Mouse (Mus musculus) T-helper 17 cell (primary cell): ENCODE data around the gene Uqcc2.

Experiments
- in situ Hi-C, 2 experiments: fragments of 300-600 bp; cut with MboI, MseI; formaldehyde crosslinking; loops; 1 replicate in 1 of 2; 2 replicates in 1 of 2; pipeline ENCODE4 v1.15.1; 2025; ENCODE audit warnings: high pct_unique_total_duplicates in 2 of 2

The Uqcc2 gene

GRCm38 (mm10) chr17:27125669-27126202 lies 8.0 kb downstream of the Uqcc2 start:
- in situ Hi-C loops: no loop called here

- in situ Hi-C loops: no loop called here
These were observed 8.5 kb downstream of the Uqcc2 start for GRCm38 (mm10) chr17:27125185-27125584.

- in situ Hi-C loops: no loop called here
These were observed 9.8 kb downstream of the Uqcc2 start for GRCm38 (mm10) chr17:27123813-27124375.

GRCm38 (mm10) chr17:27123103-27123502 lies 10.6 kb downstream of the Uqcc2 start:
- in situ Hi-C loops: no loop called here

GRCm38 (mm10) chr17:27122701-27123100 lies 11.0 kb downstream of the Uqcc2 start:
- in situ Hi-C loops: no loop called here

GRCm38 (mm10) chr17:27121781-27122180 lies 11.9 kb downstream of the Uqcc2 start:
- in situ Hi-C loops: no loop called here

GRCm38 (mm10) chr17:27121266-27121665 lies 12.4 kb downstream of the Uqcc2 start:
- in situ Hi-C loops: no loop called here

- in situ Hi-C loops: no loop called here
These were observed 13.1 kb downstream of the Uqcc2 start for GRCm38 (mm10) chr17:27120561-27121024.

GRCm38 (mm10) chr17:27119954-27120353 lies 13.8 kb downstream of the Uqcc2 start:
- in situ Hi-C loops: no loop called here

- in situ Hi-C loops: no loop called here
These were observed 14.2 kb downstream of the Uqcc2 start for GRCm38 (mm10) chr17:27119540-27119895.

GRCm38 (mm10) chr17:27118676-27119539 lies 14.8 kb downstream of the Uqcc2 start:
- in situ Hi-C loops: no loop called here

GRCm38 (mm10) chr17:27110072-27110471 lies 23.6 kb downstream of the Uqcc2 start:
- in situ Hi-C loops: no loop called here

- in situ Hi-C loops: loop anchor here in 1 of 2 experiments (5.0 kb wide), 1 partner anchor 769 kb away; no protein-coding TSS in a partner anchor
These were observed 25.8 kb downstream of the Uqcc2 start for GRCm38 (mm10) chr17:27107936-27108335.

- in situ Hi-C loops: loop anchor here in 1 of 2 experiments (5.0 kb wide), 1 partner anchor 771 kb away; no protein-coding TSS in a partner anchor
These were observed 27.0 kb downstream of the Uqcc2 start for GRCm38 (mm10) chr17:27106745-27107144.

GRCm38 (mm10) chr17:27105698-27106470 lies 27.8 kb downstream of the Uqcc2 start:
- in situ Hi-C loops: loop anchor here in 1 of 2 experiments (5.0 kb wide), 1 partner anchor 771 kb away; no protein-coding TSS in a partner anchor

GRCm38 (mm10) chr17:27101675-27102074 lies 32.0 kb downstream of the Uqcc2 start:
- in situ Hi-C loops: no loop called here

GRCm38 (mm10) chr17:27095690-27096089 lies 38.0 kb downstream of the Uqcc2 start:
- in situ Hi-C loops: no loop called here

- in situ Hi-C loops: no loop called here
These were observed 43.6 kb downstream of the Uqcc2 start for GRCm38 (mm10) chr17:27090068-27090467.

- in situ Hi-C loops: loop anchor here (5.0 kb wide), 1 partner anchor 55 kb away; no protein-coding TSS in a partner anchor
These were observed 46.3 kb downstream of the Uqcc2 start for GRCm38 (mm10) chr17:27087426-27087825.

- in situ Hi-C loops: loop anchor here (5.0 kb wide), 1 partner anchor 53 kb away; no protein-coding TSS in a partner anchor
These were observed 48.0 kb downstream of the Uqcc2 start for GRCm38 (mm10) chr17:27085676-27086075.

GRCm38 (mm10) chr17:27083601-27084000 lies 50.1 kb downstream of the Uqcc2 start:
- in situ Hi-C loops: no loop called here
